Mouse (Mus musculus) midbrain, embryonic 16.5 days (tissue): Measurements from ENCODE around the gene Mum1. TPM values are rescaled to one million over a fixed set of nuclear protein-coding genes. Genes with fewer than 3 reads are reported as not detected.

Experiments used
- microRNA-seq: library from miRNA; unstranded; fragments of <30 nt; microRNA quantifications from one replicate; pipeline ENCODE4, GENCODE M21; 2017
- polyA plus RNA-seq: library from polyadenylated mRNA; unstranded; fragments of >200 nt; fragmentation: Nextera tagmentation; extraction: Ambion mirVana; gene quantifications from 2 replicates; pipeline ENCODE4 v1.2.1, GENCODE M21; 2015

Gene Mum1
- polyA plus RNA-seq, 1 experiment from 2014 or later: 51.1 TPM

Small RNAs within 50 kb of the gene (microRNA-seq; reads per million reads assigned to microRNA genes)
- not detected for gene Mir6911

Other genes starting within 250 kb of the Mum1 start
- 15.3 and 16.2 TPM in 2 replicates for gene Tmem259, start 242.1 kb upstream of the Mum1 start, polyA plus RNA-seq
- gene Cnn2, start 237.8 kb upstream of the Mum1 start, polyA plus RNA-seq: 25.7 and 26.2 TPM in 2 replicates
- 4.1 and 4.8 TPM in 2 replicates for gene Abca7, start 229.9 kb upstream of the Mum1 start, polyA plus RNA-seq
- 1.2 TPM in 2 replicates for gene Arhgap45, start 209.8 kb upstream of the Mum1 start, polyA plus RNA-seq
- gene Polr2e, start 186.6 kb upstream of the Mum1 start, polyA plus RNA-seq: 124 and 131 TPM in 2 replicates
- gene Gpx4, start 179.3 kb upstream of the Mum1 start, polyA plus RNA-seq: 509 and 552 TPM in 2 replicates
- gene Sbno2, start 120.9 kb upstream of the Mum1 start, polyA plus RNA-seq: 11.6 and 12.5 TPM in 2 replicates
- gene Stk11, start 110.6 kb upstream of the Mum1 start, polyA plus RNA-seq: 14.2 and 15.4 TPM in 2 replicates
- 433 and 454 TPM in 2 replicates for gene Atp5d, start 87.8 kb upstream of the Mum1 start, polyA plus RNA-seq
- gene Cbarp, start 85.6 kb upstream of the Mum1 start, polyA plus RNA-seq: 70.3 and 81.6 TPM in 2 replicates
- 15.5 and 21.1 TPM in 2 replicates for gene Midn, start 78.2 kb upstream of the Mum1 start, polyA plus RNA-seq
- gene Cirbp, start 60.4 kb upstream of the Mum1 start, polyA plus RNA-seq: 380 and 398 TPM in 2 replicates
- gene 1600002K03Rik, start 53.5 kb upstream of the Mum1 start, polyA plus RNA-seq: 11.0 and 11.4 TPM in 2 replicates
- gene Efna2, start 47.0 kb upstream of the Mum1 start, polyA plus RNA-seq: 37.3 and 43.3 TPM in 2 replicates
- 263 and 302 TPM in 2 replicates for gene Ndufs7, start 22.7 kb downstream of the Mum1 start, polyA plus RNA-seq
- gene Gamt, start 34.6 kb downstream of the Mum1 start, polyA plus RNA-seq: 15.8 and 19.5 TPM in 2 replicates
- 43.7 and 51.9 TPM in 2 replicates for gene Dazap1, start 35.1 kb downstream of the Mum1 start, polyA plus RNA-seq
- 465 and 476 TPM in 2 replicates for gene Rps15, start 66.0 kb downstream of the Mum1 start, polyA plus RNA-seq
- 172 and 205 TPM in 2 replicates for gene Apc2, start 69.5 kb downstream of the Mum1 start, polyA plus RNA-seq
- gene 2310011J03Rik, start 94.1 kb downstream of the Mum1 start, polyA plus RNA-seq: 21.9 and 26.7 TPM in 2 replicates
- gene Pcsk4, start 103.1 kb downstream of the Mum1 start, polyA plus RNA-seq: 5.6 and 6.5 TPM in 2 replicates
- 6.0 and 8.6 TPM in 2 replicates for gene Reep6, start 103.5 kb downstream of the Mum1 start, polyA plus RNA-seq
- 0.38 and 0.40 TPM in 2 replicates for gene Adamtsl5, start 122.0 kb downstream of the Mum1 start, polyA plus RNA-seq
- 9.6 and 11.0 TPM in 2 replicates for gene Plk5, start 130.0 kb downstream of the Mum1 start, polyA plus RNA-seq
- gene Mex3d, start 161.2 kb downstream of the Mum1 start, polyA plus RNA-seq: 13.6 and 15.0 TPM in 2 replicates
- gene Mbd3, start 173.1 kb downstream of the Mum1 start, polyA plus RNA-seq: 174 and 188 TPM in 2 replicates
- 455 and 532 TPM in 2 replicates for gene Uqcr11, start 180.4 kb downstream of the Mum1 start, polyA plus RNA-seq
- gene Tcf3, start 207.2 kb downstream of the Mum1 start, polyA plus RNA-seq: 30.2 and 35.2 TPM in 2 replicates